In genomic region chr9:66157958-66158830, GRCm38 (mm10) we compare ENCODE assay signal across 8 mouse cellular contexts. TPM values are rescaled to one million over a fixed set of nuclear protein-coding genes. Genes with fewer than 3 reads are reported as not detected.
DNase-seq lines count a peak whose midpoint lies in the region; ATAC-seq and TF ChIP-seq lines count a peak whose summit lies in the region.

TSS of gene Dapk2 (plus strand) at chr9:66158223.

- H3K27ac ChIP-seq in brown adipose tissue, adult 24 weeks (replicated peaks; ENCODE audit: low read depth, low read length), result peak within 1 kb of the TSS; percentile 40
- H3K27ac ChIP-seq in forebrain, embryonic 10.5 days, result peak within 1 kb of the TSS; percentile 81
- no peak within 1 kb of the TSS for H3K27ac ChIP-seq in heart, embryonic 16.5 days (ENCODE audit: low read length)
- H3K27ac ChIP-seq in liver, embryonic 15.5 days (replicated peaks), result peak within 1 kb of the TSS; percentile 86
- no peak within 1 kb of the TSS for H3K27ac ChIP-seq in neural tube, embryonic 11.5 days (ENCODE audit: low read depth, low read length)
- H3K27ac ChIP-seq in stomach, postnatal 0 days (replicated peaks), result no peak within 1 kb of the TSS

- peak; percentile 75 for DNase-seq in forebrain, embryonic 10.5 days (ENCODE audit: extremely low spot score, low spot score)
- peak; percentile 93 for DNase-seq in kidney, postnatal 14 days
- peak; percentile 86 for DNase-seq in neural tube, embryonic 11.5 days (ENCODE audit: low spot score)
- DNase-seq in stomach, postnatal 0 days (ENCODE audit: low spot score), result peak; percentile 90

- H3K27me3 ChIP-seq in forebrain, embryonic 10.5 days (ENCODE audit: poor library complexity, severe bottlenecking), result peaks cover 45% of the 10 kb centered on the region
- H3K27me3 ChIP-seq in heart, embryonic 16.5 days (ENCODE audit: control insufficient read depth, insufficient read depth, low read length), result peaks cover 14% of the 10 kb centered on the region; the same call in 1 of the 2 replicates
- H3K27me3 ChIP-seq in liver, embryonic 15.5 days, result peaks cover 18% of the 10 kb centered on the region
- peaks cover 6% of the 10 kb centered on the region for H3K27me3 ChIP-seq in neural tube, embryonic 11.5 days (ENCODE audit: control insufficient read depth, insufficient read depth, low read length)
- no peaks in the 10 kb centered on the region for H3K27me3 ChIP-seq in stomach, postnatal 0 days (ENCODE audit: control insufficient read depth, insufficient read depth, low read length)

- no peaks in the 10 kb centered on the region for H3K9me3 ChIP-seq in forebrain, embryonic 10.5 days
- peaks cover 2% of the 10 kb centered on the region for H3K9me3 ChIP-seq in heart, embryonic 16.5 days (replicated peaks; ENCODE audit: control insufficient read depth, low read length)
- no peaks in the 10 kb centered on the region for H3K9me3 ChIP-seq in liver, embryonic 15.5 days (replicated peaks)
- no peaks in the 10 kb centered on the region for H3K9me3 ChIP-seq in neural tube, embryonic 11.5 days (ENCODE audit: control insufficient read depth, low read length)
- H3K9me3 ChIP-seq in stomach, postnatal 0 days (ENCODE audit: control insufficient read depth, low read length), result no peaks in the 10 kb centered on the region

- H3K4me3 ChIP-seq in brown adipose tissue, adult 24 weeks (ENCODE audit: insufficient read depth, low read depth, low read length), result peak within 1 kb of the TSS; percentile 74
- peak within 1 kb of the TSS; percentile 59 for H3K4me3 ChIP-seq in forebrain, embryonic 10.5 days
- H3K4me3 ChIP-seq in heart, embryonic 16.5 days (ENCODE audit: low read length), result peak within 1 kb of the TSS; percentile 59
- H3K4me3 ChIP-seq in liver, embryonic 15.5 days (replicated peaks), result peak within 1 kb of the TSS; percentile 72
- peak within 1 kb of the TSS; percentile 29 for H3K4me3 ChIP-seq in neural tube, embryonic 11.5 days (ENCODE audit: low read depth, low read length)
- H3K4me3 ChIP-seq in stomach, postnatal 0 days (ENCODE audit: low read depth, low read length), result peak within 1 kb of the TSS; percentile 43

- H3K4me1 ChIP-seq in brown adipose tissue, adult 24 weeks (ENCODE audit: control insufficient read depth, insufficient read depth, insufficient read length, low read length), result peaks cover 4% of the 10 kb centered on the region
- H3K4me1 ChIP-seq in forebrain, embryonic 10.5 days, result peaks cover 10% of the 10 kb centered on the region
- peaks cover 4% of the 10 kb centered on the region; the same call in 1 of the 2 replicates for H3K4me1 ChIP-seq in heart, embryonic 16.5 days (ENCODE audit: control insufficient read depth, insufficient read depth, low read length)
- peaks cover 58% of the 10 kb centered on the region for H3K4me1 ChIP-seq in liver, embryonic 15.5 days (replicated peaks)
- no peaks in the 10 kb centered on the region for H3K4me1 ChIP-seq in neural tube, embryonic 11.5 days (ENCODE audit: control insufficient read depth, insufficient read depth, low read length)
- no peaks in the 10 kb centered on the region for H3K4me1 ChIP-seq in stomach, postnatal 0 days (replicated peaks; ENCODE audit: control insufficient read depth, insufficient read depth)

- peak within 1 kb of the TSS; percentile 59 for H3K9ac ChIP-seq in heart, embryonic 16.5 days (ENCODE audit: low read length)
- H3K9ac ChIP-seq in liver, embryonic 15.5 days, result peak within 1 kb of the TSS; percentile 76
- H3K9ac ChIP-seq in neural tube, embryonic 11.5 days (ENCODE audit: low read length), result no peak within 1 kb of the TSS
- H3K9ac ChIP-seq in stomach, postnatal 0 days (ENCODE audit: low read length), result peak within 1 kb of the TSS; percentile 35

- H3K36me3 ChIP-seq in forebrain, embryonic 10.5 days (replicated peaks), result no peaks in the 10 kb centered on the region
- no peaks in the 10 kb centered on the region for H3K36me3 ChIP-seq in heart, embryonic 16.5 days (ENCODE audit: control insufficient read depth, insufficient read depth)
- 0 out of 2 replicates have a peak, but pooled peaks cover 3% of the 10 kb centered on the region for H3K36me3 ChIP-seq in liver, embryonic 15.5 days (replicated peaks)
- no peaks in the 10 kb centered on the region for H3K36me3 ChIP-seq in neural tube, embryonic 11.5 days (ENCODE audit: control insufficient read depth, insufficient read depth, low read length)
- H3K36me3 ChIP-seq in stomach, postnatal 0 days (ENCODE audit: control insufficient read depth, insufficient read depth, low read length), result no peaks in the 10 kb centered on the region

- TF ChIP-seq CTCF in stomach, postnatal 0 days (IDR thresholded peaks at IDR 0.05; ENCODE audit: low read depth), result peak; percentile 74

- WGBS in forebrain, embryonic 10.5 days, result 2% methylated on average over 58 of the region's 58 CpGs
- 1% methylated on average over 55 of the region's 58 CpGs for WGBS in heart, embryonic 16.5 days
- under 1% methylated on average over 58 of the region's 58 CpGs for WGBS in liver, embryonic 15.5 days (ENCODE audit: insufficient replicate concordance)
- WGBS in neural tube, embryonic 11.5 days, result 2% methylated on average over 58 of the region's 58 CpGs
- WGBS in stomach, postnatal 0 days, result 2% methylated on average over 51 of the region's 58 CpGs

- TF ChIP-seq EP300 in stomach, postnatal 0 days (optimal IDR thresholded peaks at IDR 0.05), result no peak

- peak; percentile 45 for ATAC-seq in CD4-positive, CD25-positive, alpha-beta regulatory T cell, adult 4 months
- peak; percentile 86 for ATAC-seq in heart, embryonic 16.5 days (replicated peaks; ENCODE audit: extremely low read depth, insufficient read depth, low FRiP score)
- peak; percentile 94 for ATAC-seq in liver, embryonic 15.5 days (ENCODE audit: insufficient read depth)
- peak; percentile 53; the same call in 1 of the 2 replicates for ATAC-seq in neural tube, embryonic 11.5 days (ENCODE audit: insufficient read depth, low FRiP score, low TSS enrichment)
- ATAC-seq in stomach, postnatal 0 days (ENCODE audit: low FRiP score, low TSS enrichment), result peak; percentile 89

- H3K4me2 ChIP-seq in heart, embryonic 16.5 days (ENCODE audit: low read depth, low read length), result peak within 1 kb of the TSS; percentile 75
- peak within 1 kb of the TSS; percentile 84 for H3K4me2 ChIP-seq in liver, embryonic 15.5 days
- peak within 1 kb of the TSS; percentile 37 for H3K4me2 ChIP-seq in neural tube, embryonic 11.5 days (ENCODE audit: low read depth)
- peak within 1 kb of the TSS; percentile 70 for H3K4me2 ChIP-seq in stomach, postnatal 0 days (replicated peaks; ENCODE audit: low read depth)

RNA-seq across cellular contexts. Expression of gene Dapk2, which starts in this region (rescaled TPM):
- polyA plus RNA-seq in CD4-positive, CD25-positive, alpha-beta regulatory T cell, adult 4 months (2017; shearing (Covaris generic)), result under 1 TPM in 1 of 2 experiments, not detected in 1; 0.81 TPM
- polyA plus RNA-seq in brown adipose tissue, adult 24 weeks (2012; ENCODE audit: insufficient read depth, insufficient read length, missing spikeins), result 2.9 and 5.9 TPM in 2 replicates
- polyA plus RNA-seq in forebrain, embryonic 10.5 days (2016; fragmentation: Nextera tagmentation; extraction: Ambion mirVana), result 7.6 and 8.9 TPM in 2 replicates
- 6.4 and 6.5 TPM in 2 replicates for polyA plus RNA-seq in heart, embryonic 16.5 days (2015; fragmentation: Nextera tagmentation; extraction: Ambion mirVana)
- polyA plus RNA-seq in liver, embryonic 15.5 days (2015; fragmentation: Nextera tagmentation; extraction: Ambion mirVana), result 31.9 and 33.9 TPM in 2 replicates
- 3.1 and 3.4 TPM in 2 replicates for polyA plus RNA-seq in neural tube, embryonic 11.5 days (2014; fragmentation: Nextera tagmentation; extraction: Ambion mirVana)
- 11.8 and 13.2 TPM in 2 replicates for polyA plus RNA-seq in stomach, postnatal 0 days (2015; fragmentation: Nextera tagmentation; extraction: Ambion mirVana)

Comparison
In these comparisons a context has a peak if more than half of its experiments do, and no peak if none do; other contexts are left out.
1. Peak in ATAC-seq in CD4-positive, CD25-positive, alpha-beta regulatory T cell, adult 4 months; RNA of the gene not detected or under 1 TPM.
2. H3K27ac ChIP-seq: peak in brown adipose tissue, adult 24 weeks (single experiment), forebrain, embryonic 10.5 days (single experiment) and liver, embryonic 15.5 days (single experiment); none in heart, embryonic 16.5 days (single experiment), neural tube, embryonic 11.5 days (single experiment) and stomach, postnatal 0 days (single experiment).
3. Peak in every context shown above with its lines, with median percentiles within 50 percentile points of each other: ATAC-seq, H3K4me3 ChIP-seq, DNase-seq and H3K4me2 ChIP-seq.